Mouse (Mus musculus) heart, adult 8-10 months (tissue): ENCODE measurements around the gene Cyp4v3. TPM values are rescaled to one million over a fixed set of nuclear protein-coding genes. Genes with fewer than 3 reads are reported as not detected.

Experiments
- DNase-seq: peaks from one replicate; pipeline ENCODE4 v3.0.0; 2022; ENCODE audit warnings: low spot score
- total RNA-seq, 4 experiments: library from RNA; stranded (reverse); gene quantifications; 2 replicates each; pipeline ENCODE4 v1.2.4; 2022

Gene Cyp4v3
- total RNA-seq, 4 experiments from 2014 or later = 1.8 to 2.5 (median 2.2) TPM

DNA sequence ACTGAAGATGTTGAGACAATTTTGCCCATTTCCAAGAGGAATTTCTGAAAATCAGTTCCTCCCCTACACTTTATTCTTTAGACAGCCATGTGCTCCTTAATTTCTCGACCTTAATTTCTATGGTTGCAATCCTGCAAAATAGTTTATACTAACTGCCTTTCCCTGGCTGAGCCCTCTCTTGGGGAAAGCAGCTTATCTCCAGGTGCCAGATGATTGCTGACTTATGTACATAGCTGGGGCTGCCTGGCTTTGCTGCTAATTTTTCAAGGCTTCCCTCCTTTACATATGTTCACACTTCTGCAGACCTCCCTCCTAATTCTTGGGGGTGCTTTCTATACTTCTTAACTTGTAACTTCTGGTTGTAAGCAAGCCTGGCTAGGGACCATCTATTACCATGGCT, 12.1 kb downstream of the Cyp4v3 start:
- DNase-seq = no peak

DNA sequence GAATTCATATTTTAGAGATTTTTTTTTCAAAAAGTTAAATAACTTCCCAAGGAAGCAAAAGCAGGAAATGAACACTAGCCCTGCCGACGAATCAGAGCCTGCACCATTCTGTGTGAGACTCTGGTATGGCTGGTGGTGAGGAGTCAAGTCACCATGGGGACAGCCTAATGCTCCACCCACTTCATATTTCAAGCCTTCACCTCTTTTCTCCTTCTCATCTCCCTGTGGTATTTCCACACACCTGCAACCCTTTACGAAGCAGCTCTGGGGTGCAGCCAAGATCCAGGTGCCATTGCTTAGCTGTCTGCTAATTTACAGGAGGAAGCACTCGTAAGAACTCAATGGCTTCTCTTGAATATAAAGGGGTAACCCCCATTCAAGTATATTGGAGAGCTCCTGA, 22.0 kb downstream of the Cyp4v3 start:
- no peak for DNase-seq

DNA sequence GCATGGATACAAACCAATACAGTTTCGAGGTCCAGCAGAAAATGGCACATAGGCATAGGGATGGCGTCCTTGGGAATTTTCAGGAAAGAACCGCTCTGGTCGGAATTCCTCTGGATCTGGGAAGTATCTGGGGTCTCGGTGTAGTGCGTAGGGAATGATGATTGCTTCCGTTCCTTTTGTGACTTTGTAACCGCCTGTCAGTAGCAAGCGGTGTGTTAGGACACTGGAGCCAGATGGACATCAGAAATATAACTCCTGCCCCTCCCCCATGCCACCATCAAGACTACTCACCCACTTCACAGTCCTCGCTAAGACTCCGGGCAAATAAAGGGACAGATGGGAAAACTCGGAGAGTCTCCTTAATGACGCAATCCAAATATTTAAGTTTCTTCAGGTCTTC, 24.6 kb downstream of the Cyp4v3 start, which contains the start of gene Gm45753:
Gm45753 (minus strand) TSS at position 101 of the 400 bp plus-strand sequence.
- DNase-seq = no peak

DNA sequence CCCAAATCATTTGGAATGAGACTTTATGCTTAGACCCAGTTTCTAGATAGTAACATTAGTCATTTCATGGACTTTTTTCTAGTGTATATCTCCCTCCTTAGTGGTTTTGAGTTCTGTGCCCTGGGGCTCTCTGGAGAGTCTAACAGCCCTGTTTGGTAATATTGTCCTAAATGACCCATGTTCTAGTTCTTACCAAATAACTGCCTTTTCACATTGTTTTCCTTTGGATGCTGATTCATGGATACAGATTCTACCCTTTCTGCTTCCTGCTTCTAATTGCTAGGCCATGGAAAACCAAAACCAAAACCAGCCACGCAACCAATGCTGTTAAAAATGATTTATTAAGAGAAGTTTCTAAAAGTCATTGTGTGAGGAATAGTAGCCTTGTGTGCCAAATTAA, 27.5 kb downstream of the Cyp4v3 start:
- DNase-seq = no peak

DNA sequence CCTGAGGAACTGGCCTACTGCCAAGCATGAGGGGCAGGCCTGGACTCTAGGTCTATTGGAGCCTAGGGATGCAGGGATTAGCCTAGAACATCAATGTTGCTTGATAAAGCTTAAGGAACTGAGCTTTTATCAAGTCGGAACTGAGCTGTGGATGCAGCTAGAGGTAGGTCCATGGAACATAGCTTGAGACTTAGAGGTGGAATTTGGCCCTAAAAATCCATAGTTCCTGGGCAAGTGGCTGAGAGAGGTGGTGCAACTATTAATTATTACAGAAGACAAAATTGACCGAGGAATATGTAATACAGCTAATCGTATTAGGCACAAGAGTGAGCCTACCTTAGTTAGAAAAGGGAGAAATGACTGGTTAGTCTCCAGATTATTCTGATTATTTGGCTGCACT, 28.7 kb downstream of the Cyp4v3 start:
- no peak for DNase-seq

DNA sequence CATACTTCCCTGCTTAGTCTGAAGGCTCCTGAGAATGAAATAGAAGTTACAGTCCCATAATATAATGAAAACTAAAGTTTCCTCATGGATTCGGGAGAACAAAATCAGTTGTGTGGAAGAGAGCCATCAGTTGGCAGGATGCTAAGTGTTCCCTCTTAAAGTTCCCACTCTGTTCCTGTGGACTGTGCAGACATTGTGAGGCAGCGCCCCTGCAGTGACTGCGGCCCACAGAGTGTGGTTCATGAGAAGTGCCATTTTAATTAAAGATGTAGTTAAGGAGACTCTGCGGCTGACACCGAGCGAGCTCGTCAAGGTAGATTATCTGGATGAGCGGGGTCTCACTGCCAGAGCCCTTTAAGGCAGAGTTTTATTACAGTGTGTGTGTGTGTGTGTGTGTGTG, 30.6 kb downstream of the Cyp4v3 start:
- DNase-seq = no peak

DNA sequence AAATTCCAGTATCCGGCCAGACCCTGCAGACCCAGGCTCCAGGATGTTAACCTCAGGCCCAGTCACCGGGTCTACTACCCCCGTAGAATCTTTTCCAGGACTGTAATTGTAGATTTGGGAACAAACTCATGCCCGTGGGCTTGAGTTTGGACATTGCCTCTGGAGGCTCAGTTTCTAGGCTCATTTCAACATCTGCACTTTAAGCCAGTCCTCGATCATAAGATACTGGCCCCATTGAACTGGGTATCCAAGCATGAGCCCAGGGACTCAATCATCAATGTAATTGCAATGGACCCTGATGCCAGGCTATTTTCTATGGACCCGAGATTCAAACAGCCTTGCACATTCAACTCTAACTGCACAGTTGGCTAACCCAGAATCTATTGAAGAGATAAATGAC, 37.7 kb downstream of the Cyp4v3 start:
- DNase-seq = no peak

DNA sequence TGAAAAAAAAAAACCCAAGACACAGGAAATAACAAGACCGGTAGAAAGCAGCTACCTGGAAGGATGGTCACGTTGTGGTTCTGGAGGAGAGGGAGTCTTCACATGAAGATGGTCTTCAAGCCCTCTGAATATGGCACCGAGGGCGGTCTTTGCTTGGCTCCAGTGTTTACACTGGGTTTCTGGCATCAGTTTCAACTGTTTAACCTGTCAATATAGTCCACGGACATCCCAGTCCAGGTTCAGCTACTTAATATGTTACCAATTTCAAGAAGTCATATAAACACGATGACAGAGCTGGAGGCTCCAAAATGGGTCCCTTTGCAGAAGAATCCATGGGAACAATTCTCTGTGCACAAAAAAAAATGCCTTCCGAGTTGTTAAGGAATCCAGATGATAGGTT, 38.3 kb downstream of the Cyp4v3 start, which contains the start of gene Klkb1:
Klkb1 (minus strand) TSS at position 173 of the 400 bp plus-strand sequence.
- DNase-seq = no peak

DNA sequence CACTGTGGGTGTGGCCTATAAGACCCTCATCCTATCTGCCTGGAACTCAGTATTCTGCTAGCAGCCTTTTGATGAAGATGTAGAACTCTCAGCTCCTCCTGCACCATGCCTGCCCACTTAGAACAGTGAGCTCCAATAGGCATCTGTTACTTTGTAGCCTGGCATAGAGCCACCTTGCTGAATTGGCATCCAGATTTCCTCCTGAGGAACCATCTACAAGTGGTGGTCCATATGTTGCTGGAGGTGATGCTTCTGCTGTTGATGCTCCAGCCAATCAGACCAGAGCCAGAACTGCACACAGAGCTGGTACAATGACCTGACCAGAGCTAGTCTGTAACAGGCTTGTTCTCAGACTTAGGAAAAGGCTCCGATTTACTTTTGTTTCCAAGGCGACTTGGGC, 41.2 kb downstream of the Cyp4v3 start:
- no peak for DNase-seq

DNA sequence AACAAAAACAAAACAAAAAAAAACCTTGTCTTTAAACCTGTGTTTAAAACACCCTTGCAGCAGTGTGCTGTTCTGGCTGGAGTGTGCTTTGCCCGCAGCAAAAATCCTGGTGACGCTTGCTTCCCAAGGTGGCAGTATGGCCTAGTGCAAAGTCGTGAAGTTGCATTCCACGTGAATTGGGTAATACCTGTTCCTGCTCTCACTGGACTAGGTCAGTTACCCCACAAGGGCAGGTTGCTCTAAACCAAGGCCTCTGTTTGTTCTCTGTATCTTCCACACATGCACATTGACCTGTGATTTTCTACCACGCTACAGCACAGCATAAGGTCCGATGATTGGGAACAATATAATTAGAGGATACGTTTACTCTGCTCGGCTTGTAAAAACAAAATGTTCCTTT, 51.4 kb downstream of the Cyp4v3 start:
- no peak for DNase-seq

DNA sequence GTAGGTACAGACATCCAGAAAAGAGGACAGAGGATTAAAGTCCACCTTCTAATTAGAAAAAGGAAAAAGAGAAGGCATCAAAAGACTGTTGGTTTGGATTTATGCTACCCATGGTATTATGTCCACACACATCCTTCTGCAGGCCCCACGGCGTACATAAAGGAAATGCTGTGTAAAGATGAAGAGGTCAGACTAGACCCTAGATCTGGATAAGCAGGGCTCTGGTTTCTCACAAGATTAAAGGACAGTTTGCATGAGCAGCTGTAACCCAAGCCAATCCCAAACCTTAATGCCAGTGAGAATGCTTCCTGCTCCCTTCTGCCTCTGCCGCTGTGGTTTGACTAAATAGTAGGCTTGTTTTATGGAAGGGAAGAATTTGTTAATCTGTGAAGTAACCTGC, 55.6 kb downstream of the Cyp4v3 start:
- DNase-seq = no peak

DNA sequence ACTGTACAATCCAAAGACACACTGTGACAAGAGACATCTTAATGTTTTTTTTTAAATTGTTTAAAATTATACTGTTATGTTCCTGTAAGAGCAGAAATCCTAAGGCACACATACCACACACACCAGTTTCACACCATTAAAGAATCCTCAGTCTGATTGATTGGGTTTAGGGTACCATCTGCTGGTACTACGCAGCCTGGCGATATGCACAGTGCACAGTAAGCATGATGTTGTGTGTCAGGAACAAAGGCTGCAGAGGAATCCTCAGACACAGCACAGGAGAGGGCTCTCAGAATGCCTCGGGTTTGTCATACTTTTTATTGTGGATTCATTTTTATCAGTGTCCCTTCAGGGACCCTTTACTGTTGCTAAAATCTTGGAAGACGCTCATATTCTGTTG, 58.7 kb downstream of the Cyp4v3 start:
- DNase-seq = no peak

DNA sequence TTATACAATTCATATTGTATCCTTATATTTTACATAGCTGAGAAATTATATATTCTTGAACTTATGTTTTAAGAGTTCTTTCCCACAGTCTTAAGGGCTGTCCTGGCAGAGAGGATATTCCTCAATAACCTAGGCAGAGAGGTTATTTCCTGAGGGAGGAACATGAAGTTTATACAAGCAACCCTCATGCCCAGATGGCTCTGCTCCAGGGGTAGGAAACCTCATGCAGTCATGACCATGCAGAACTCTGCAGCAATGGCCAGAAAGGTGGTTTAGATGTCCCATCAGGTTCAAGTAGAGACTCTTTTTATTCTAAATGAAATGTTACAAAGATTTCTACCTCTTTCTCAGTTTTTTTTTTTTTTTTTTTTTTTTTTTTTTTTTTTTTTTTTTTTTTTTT, 64.0 kb downstream of the Cyp4v3 start:
- DNase-seq = no peak

DNA sequence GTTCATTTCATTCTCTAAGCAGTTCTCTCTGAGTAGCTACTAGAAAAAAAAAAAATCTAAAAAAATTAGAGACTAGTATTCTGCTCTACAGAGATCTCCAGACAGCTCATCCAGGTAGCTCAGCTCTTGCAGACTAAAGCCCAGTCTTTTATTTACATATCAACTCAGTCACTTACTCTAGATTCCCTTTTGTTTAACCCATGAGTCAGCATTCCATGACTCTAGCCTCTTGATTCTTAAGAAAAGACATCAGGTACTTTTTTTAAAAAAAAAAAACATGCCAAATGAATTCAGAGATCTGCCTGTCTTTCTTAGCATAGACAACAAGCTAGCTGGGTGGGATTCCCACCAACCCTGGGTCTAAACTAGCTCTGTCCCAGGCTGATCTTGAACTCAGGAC, 64.5 kb downstream of the Cyp4v3 start:
- DNase-seq = no peak

DNA sequence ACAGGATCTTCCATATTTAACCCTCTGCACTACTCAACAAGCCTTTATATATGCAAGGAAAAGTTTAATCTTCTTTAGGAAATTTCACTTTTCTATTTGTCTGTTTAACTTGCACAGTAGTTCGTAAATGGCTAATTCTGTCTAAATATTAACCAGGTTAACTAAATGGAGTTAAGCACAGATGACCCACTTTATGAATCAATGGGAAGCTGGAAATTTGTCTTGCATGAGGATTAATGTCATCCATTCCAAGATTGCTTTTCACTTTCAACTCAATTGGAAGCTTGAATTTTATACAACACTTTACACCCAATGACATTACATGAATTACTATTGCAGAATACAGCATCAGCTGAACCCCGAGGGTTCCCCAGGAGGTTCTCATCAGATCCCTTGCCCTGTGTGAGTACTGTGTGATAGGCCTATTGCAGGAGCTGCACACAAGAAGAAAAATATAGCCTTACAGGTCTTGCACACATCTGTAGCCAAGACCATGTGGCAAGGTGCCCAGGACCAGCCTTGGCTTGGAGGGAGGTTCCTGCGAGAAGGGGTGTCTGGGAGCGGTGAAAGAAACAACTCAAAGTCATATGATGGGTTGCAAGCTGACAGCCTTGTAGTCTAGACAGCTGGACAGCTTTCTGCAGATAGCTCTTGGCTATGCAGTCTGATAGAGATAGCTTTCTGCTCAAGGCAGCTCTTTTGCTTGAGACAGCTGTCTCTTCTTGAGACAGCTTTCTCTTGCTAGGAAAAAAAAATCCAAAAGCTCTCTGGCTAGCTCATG, 65.2 kb downstream of the Cyp4v3 start:
- DNase-seq = peak; percentile 26

DNA sequence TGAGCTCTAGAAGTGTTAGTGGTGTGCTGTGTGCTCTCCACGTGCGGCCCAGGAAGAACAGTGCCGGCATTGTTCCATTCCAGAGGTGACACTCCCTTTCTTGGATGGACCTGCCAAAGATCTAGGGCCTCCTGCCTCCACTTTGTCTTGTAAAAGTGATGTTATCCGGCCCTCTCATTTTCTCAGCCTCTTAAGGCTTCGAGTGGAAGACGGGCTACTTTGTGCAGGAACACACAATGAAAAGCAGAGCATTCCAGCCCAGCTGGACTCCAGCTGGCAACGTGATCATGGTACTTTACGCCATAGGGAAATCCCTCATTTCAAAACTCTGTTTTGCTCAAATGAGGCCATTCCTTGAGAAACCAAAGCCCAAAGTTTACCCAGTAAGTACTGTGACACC, 66.0 kb downstream of the Cyp4v3 start:
- DNase-seq = peak; percentile 9

DNA sequence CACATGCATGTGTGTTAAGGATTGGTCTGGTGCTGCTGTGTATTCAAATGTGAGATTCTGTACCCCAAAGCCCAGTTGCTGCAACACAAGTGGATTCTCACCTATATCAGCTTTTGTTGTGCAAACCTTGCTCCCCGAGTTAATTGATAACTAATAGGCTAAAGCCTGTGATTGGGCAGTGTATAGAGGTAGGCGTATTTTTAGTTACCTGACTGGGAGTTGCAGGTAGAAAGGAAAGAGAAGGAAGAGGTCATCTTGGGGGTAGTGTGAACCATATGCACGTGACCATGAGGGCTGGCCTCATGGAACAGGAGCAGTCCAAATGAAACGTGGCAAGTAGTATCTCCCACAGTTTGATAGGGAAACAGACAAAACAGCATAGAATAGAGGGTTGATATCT, 68.1 kb downstream of the Cyp4v3 start:
- no peak for DNase-seq

DNA sequence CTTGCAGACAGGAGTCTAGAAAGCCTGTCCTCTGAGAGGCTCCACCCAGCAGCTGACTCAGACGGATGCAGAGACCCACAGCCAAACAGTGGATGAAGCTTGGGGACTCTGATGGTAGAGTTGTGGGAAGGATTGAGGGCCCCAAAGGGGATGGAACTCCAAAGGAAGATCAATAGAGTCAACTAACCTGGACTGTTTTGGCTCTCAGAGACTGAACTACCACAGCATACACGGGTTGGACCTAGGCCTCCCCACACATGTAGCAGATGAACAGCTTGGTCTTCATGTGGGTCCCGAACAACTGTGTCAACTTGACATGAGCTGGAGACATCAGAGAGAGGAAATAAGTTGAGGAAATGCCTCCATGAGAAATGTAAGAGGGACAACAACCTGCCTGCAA, 70.2 kb downstream of the Cyp4v3 start:
- no peak for DNase-seq

DNA sequence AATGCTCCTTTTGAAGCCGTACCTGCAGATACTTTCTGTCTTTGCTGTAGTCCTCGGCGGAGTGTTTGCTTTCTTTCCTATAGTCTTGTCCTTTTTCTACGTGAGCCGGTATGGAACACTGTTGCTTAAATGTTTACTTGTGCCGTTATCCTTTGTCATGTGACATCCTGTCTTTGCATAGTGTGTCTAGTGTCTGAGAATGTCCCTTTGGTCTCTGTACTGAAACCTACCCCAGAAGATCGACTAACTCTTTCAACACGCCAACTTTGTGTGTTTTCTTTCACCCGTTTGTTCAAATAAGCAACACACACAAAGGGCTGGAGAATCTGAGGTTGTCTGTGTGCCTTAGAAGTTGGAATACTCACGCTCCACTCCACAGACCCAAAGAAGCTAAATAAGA, 71.1 kb downstream of the Cyp4v3 start, which contains the start of gene F11:
F11 (minus strand) TSS at position 112 of the 400 bp plus-strand sequence.
- no peak for DNase-seq

DNA sequence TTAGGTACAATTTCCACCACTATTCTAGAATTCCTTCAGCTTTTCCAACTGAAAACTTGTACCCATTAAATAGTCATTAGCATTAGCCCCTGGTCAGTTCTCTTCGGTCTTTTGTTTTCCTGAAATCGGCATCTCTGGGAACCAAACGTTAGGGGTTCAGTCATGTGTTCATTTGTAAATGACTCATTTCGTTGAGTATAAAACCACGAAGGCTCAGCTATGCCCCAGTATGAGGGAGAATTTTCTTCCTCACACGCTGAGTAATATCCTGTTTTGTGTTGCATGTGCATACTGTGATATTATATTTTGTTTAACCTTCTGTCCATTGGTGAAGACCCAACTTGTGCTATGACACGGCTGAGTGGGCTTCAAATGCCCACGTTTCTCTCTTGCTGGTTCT, 74.6 kb downstream of the Cyp4v3 start:
- DNase-seq = no peak

DNA sequence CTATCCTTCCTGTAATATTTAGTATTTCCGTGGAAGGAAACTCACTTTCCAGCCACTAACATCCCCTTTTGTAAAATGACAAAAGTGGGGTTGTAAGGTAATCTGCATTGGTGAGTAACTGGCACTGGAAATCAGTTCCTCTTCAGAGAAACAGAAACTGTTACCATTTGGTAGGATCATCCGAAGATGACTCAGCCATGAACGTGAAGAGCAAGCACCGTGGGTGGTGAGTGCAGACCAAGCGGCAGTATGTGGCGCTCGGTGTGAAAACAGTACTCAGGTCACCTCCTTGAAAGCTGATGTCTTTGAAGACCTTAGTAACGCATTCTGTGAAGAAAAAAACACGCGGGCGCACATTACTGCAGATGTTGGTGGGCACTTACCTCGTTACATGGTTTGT, 78.0 kb downstream of the Cyp4v3 start:
- no peak for DNase-seq
